Comparison of ENCODE assay signal across 8 mouse cellular contexts in genomic region chr7:5051193-5052192, GRCm38 (mm10). TPM values are rescaled to one million over a fixed set of nuclear protein-coding genes. Genes with fewer than 3 reads are reported as not detected.
DNase-seq lines count a peak whose midpoint lies in the region; ATAC-seq and TF ChIP-seq lines count a peak whose summit lies in the region.

Gene Zfp580 (plus strand): TSS chr7:5051538.

- intact Hi-C loops in heart, postnatal 10 days (cut with DNase I), result loop anchor here (2.0 to 10.0 kb wide), 2 partner anchors 55 to 367 kb away; partner anchors contain the start of genes Hspbp1 and Zfp579

- H3K27ac ChIP-seq in CH12.LX (ENCODE audit: insufficient read depth, low read depth), result peak within 1 kb of the TSS; percentile 26; the same call in 1 of the 2 replicates
- H3K27ac ChIP-seq in brown adipose tissue, adult 24 weeks (replicated peaks; ENCODE audit: low read depth, low read length), result peak within 1 kb of the TSS; percentile 26; the same call in 1 of the 2 replicates
- H3K27ac ChIP-seq in forebrain, embryonic 15.5 days (replicated peaks), result peak within 1 kb of the TSS; percentile 81
- peak within 1 kb of the TSS; percentile 84 for H3K27ac ChIP-seq in neural tube, embryonic 14.5 days (ENCODE audit: low read depth, low read length)
- no peak within 1 kb of the TSS for H3K27ac ChIP-seq in thymus, adult 2 months (ENCODE audit: control insufficient read depth, insufficient read depth, low read length)

- no peaks in the 10 kb centered on the region for H3K9me3 ChIP-seq in CH12.LX (replicated peaks; ENCODE audit: low read length)
- no peaks in the 10 kb centered on the region for H3K9me3 ChIP-seq in forebrain, embryonic 15.5 days
- no peaks in the 10 kb centered on the region for H3K9me3 ChIP-seq in neural tube, embryonic 14.5 days (ENCODE audit: control insufficient read depth, low read length)

- TF ChIP-seq RAD21 in CH12.LX (IDR thresholded peaks at IDR 0.05; ENCODE audit: low read depth, low read length), result no peak

- no peak for TF ChIP-seq EP300 in CH12.LX (IDR thresholded peaks at IDR 0.05; ENCODE audit: low read length)

- no peaks in the 10 kb centered on the region for H3K27me3 ChIP-seq in CH12.LX (replicated peaks)
- H3K27me3 ChIP-seq in forebrain, embryonic 15.5 days, result peaks cover 36% of the 10 kb centered on the region
- H3K27me3 ChIP-seq in neural tube, embryonic 14.5 days (ENCODE audit: control insufficient read depth, insufficient read depth, low read length), result peaks cover 11% of the 10 kb centered on the region
- peaks cover 37% of the 10 kb centered on the region for H3K27me3 ChIP-seq in thymus, adult 2 months (ENCODE audit: control insufficient read depth, insufficient read depth, low read length)

- H3K79me2 ChIP-seq in CH12.LX (replicated peaks; ENCODE audit: control insufficient read depth, extremely low read depth, insufficient read depth, poor library complexity, severe bottlenecking), result no peaks in the 10 kb centered on the region

- TF ChIP-seq CTCF in CH12.LX (conservative IDR thresholded peaks at IDR 0.05 in 1 of 2, IDR thresholded peaks at IDR 0.05 in 1 of 2; ENCODE audit: low read depth in 2 of 2, low read length in 2 of 2), result no peak
- TF ChIP-seq CTCF in thymus, adult 2 months (IDR thresholded peaks at IDR 0.05; ENCODE audit: borderline replicate concordance, control insufficient read depth, extremely low read depth, insufficient read depth, low read length, poor library complexity), result no peak

- ATAC-seq in forebrain, embryonic 15.5 days (replicated peaks), result peak; percentile 82
- peak; percentile 79 for ATAC-seq in neural tube, embryonic 14.5 days (ENCODE audit: low read depth)

- H3K36me3 ChIP-seq in CH12.LX (replicated peaks in 1 of 2; ENCODE audit: control insufficient read depth in 1 of 2, insufficient read depth in 1 of 2, low read length in 1 of 2), result peaks cover 0 to 11% of the 10 kb centered on the region in 2 experiments
- no peaks in the 10 kb centered on the region for H3K36me3 ChIP-seq in forebrain, embryonic 15.5 days
- no peaks in the 10 kb centered on the region; the same call in 1 of the 2 replicates for H3K36me3 ChIP-seq in neural tube, embryonic 14.5 days (ENCODE audit: control insufficient read depth, insufficient read depth, low read length)
- no peaks in the 10 kb centered on the region for H3K36me3 ChIP-seq in thymus, adult 2 months (ENCODE audit: control insufficient read depth, insufficient read depth, low read length)

- WGBS in forebrain, embryonic 15.5 days, result 1% methylated on average over 64 of the region's 65 CpGs
- under 1% methylated on average over 65 of the region's 65 CpGs for WGBS in neural tube, embryonic 14.5 days
- WGBS in thymus, adult 2 months, result 2% methylated on average over 65 of the region's 65 CpGs

- DNase-seq in CH12.LX (ENCODE audit: extremely low read depth), result peak; percentile 72
- DNase-seq in heart, postnatal 10 days, result peak; percentile 83 to 87
- DNase-seq in kidney, postnatal 4 days, result peak; percentile 86 to 91
- peak; percentile 60 to 69 for DNase-seq in lung, adult 18-20 months
- peak; percentile 51 for DNase-seq in thymus, adult 2 months

- peaks cover 7 to 23% of the 10 kb centered on the region in 2 experiments for H3K4me1 ChIP-seq in CH12.LX (ENCODE audit: control insufficient read depth in 1 of 2, insufficient read depth in 2 of 2)
- no peaks in the 10 kb centered on the region; the same call in 1 of the 2 replicates for H3K4me1 ChIP-seq in brown adipose tissue, adult 24 weeks (ENCODE audit: control insufficient read depth, insufficient read depth, insufficient read length, low read length)
- peaks cover 46% of the 10 kb centered on the region for H3K4me1 ChIP-seq in forebrain, embryonic 15.5 days
- H3K4me1 ChIP-seq in neural tube, embryonic 14.5 days (ENCODE audit: control insufficient read depth, insufficient read depth, low read length), result peaks cover 27% of the 10 kb centered on the region
- H3K4me1 ChIP-seq in thymus, adult 2 months (replicated peaks; ENCODE audit: control insufficient read depth, insufficient read depth, low read length), result peaks cover 25% of the 10 kb centered on the region

- H3K4me2 ChIP-seq in CH12.LX (ENCODE audit: insufficient read depth, low read depth, poor library complexity, severe bottlenecking), result peak within 1 kb of the TSS; percentile 95
- peak within 1 kb of the TSS; percentile 84 for H3K4me2 ChIP-seq in forebrain, embryonic 15.5 days (replicated peaks)
- H3K4me2 ChIP-seq in neural tube, embryonic 14.5 days (ENCODE audit: low read depth, low read length), result peak within 1 kb of the TSS; percentile 89

- peak within 1 kb of the TSS; percentile 90 for H3K9ac ChIP-seq in CH12.LX (ENCODE audit: insufficient read depth, low read depth)
- peak within 1 kb of the TSS; percentile 83 for H3K9ac ChIP-seq in forebrain, embryonic 15.5 days (replicated peaks)
- H3K9ac ChIP-seq in neural tube, embryonic 14.5 days (replicated peaks; ENCODE audit: low read depth, low read length), result peak within 1 kb of the TSS; percentile 76

- peak; percentile 60; the same call in 1 of the 2 replicates for TF ChIP-seq POLR2A in CH12.LX (IDR thresholded peaks at IDR 0.05; ENCODE audit: low read depth, low read length)
- TF ChIP-seq POLR2A in thymus, adult 2 months (IDR thresholded peaks at IDR 0.05; ENCODE audit: control insufficient read depth, extremely low read depth, insufficient read depth, low read length, poor library complexity), result no peak

- in situ Hi-C loops in CH12.LX (cut with MboI; ENCODE audit: low pct_ligation_motif_present, low pct_unique_long_range_greater_than_20kb, low sequenced_read_pairs), result loop anchor here (5.0 kb wide), 1 partner anchor 109 kb away; no protein-coding TSS in a partner anchor

- peak within 1 kb of the TSS; percentile 70 to 72 (median 71) for H3K4me3 ChIP-seq in CH12.LX (replicated peaks in 1 of 3; ENCODE audit: low read depth in 2 of 3, low read length in 2 of 3, poor library complexity in 1 of 3)
- H3K4me3 ChIP-seq in brown adipose tissue, adult 24 weeks (ENCODE audit: insufficient read depth, low read depth, low read length), result peak within 1 kb of the TSS; percentile 65
- H3K4me3 ChIP-seq in forebrain, embryonic 15.5 days, result peak within 1 kb of the TSS; percentile 73
- peak within 1 kb of the TSS; percentile 65 for H3K4me3 ChIP-seq in neural tube, embryonic 14.5 days (ENCODE audit: low read depth, low read length)
- peak within 1 kb of the TSS; percentile 70 for H3K4me3 ChIP-seq in thymus, adult 2 months (ENCODE audit: control insufficient read depth, insufficient read depth, low read length)

- dilution Hi-C loops in CH12.LX (cut with MboI; ENCODE audit: extremely low pct_ligation_motif_present, extremely low pct_unique_long_range_greater_than_20kb, low sequenced_read_pairs), result no loop called here

TF ChIP-seq in CH12.LX, 34 proteins besides CTCF, POLR2A, EP300 and RAD21 (continues in another document):
- TF ChIP-seq BHLHE40 (IDR thresholded peaks at IDR 0.05; ENCODE audit: low read depth, low read length) (peak; percentile 5; the same call in 1 of the 2 replicates), MAFK (IDR thresholded peaks at IDR 0.05; ENCODE audit: insufficient replicate concordance, low read length) (no peak), MAX (IDR thresholded peaks at IDR 0.05; ENCODE audit: low read length) (peak; percentile 48; the same call in 1 of the 2 replicates), SMC3 (IDR thresholded peaks at IDR 0.05; ENCODE audit: low read depth, low read length) (peak; percentile 2), POLR2AphosphoS2 (IDR thresholded peaks at IDR 0.05; ENCODE audit: low read depth, low read length) (no peak), MXI1 (IDR thresholded peaks at IDR 0.05; ENCODE audit: low read depth, low read length) (peak; percentile 79), JUND (conservative IDR thresholded peaks at IDR 0.05; ENCODE audit: low read depth, low read length) (no peak), JUN (IDR thresholded peaks at IDR 0.05; ENCODE audit: insufficient read depth, low read depth, low read length) (no peak), MYC (IDR thresholded peaks at IDR 0.05; ENCODE audit: low read depth, low read length) (0 out of 2 replicates have a peak, but pooled peaks have one; percentile 58), NELFE (IDR thresholded peaks at IDR 0.05; ENCODE audit: low read depth, low read length) (peak; percentile 66), ZMIZ1 (IDR thresholded peaks at IDR 0.05; ENCODE audit: low read depth, low read length) (no peak; the same call in none of the 2 replicates), MAZ (IDR thresholded peaks at IDR 0.05; ENCODE audit: low read depth, low read length) (peak; percentile 72; the same call in 1 of the 2 replicates), ZKSCAN1 (IDR thresholded peaks at IDR 0.05; ENCODE audit: borderline replicate concordance, low read depth, low read length) (no peak), ZNF384 (IDR thresholded peaks at IDR 0.05; ENCODE audit: low read depth, low read length) (no peak), TCF12 (IDR thresholded peaks at IDR 0.05; ENCODE audit: low read depth, low read length) (peak; percentile 77), CHD2 (IDR thresholded peaks at IDR 0.05; ENCODE audit: low read length) (0 out of 2 replicates have a peak, but pooled peaks have one; percentile 62), ELF1 (IDR thresholded peaks at IDR 0.05; ENCODE audit: low read depth, low read length) (peak; percentile 60; the same call in 1 of the 2 replicates), E2F4 (IDR thresholded peaks at IDR 0.05; ENCODE audit: insufficient replicate concordance, low read depth, low read length) (no peak), SIN3A (IDR thresholded peaks at IDR 0.05; ENCODE audit: low read length) (peak; percentile 69; the same call in 1 of the 2 replicates), KAT2A (IDR thresholded peaks at IDR 0.05; ENCODE audit: insufficient replicate concordance, low read length) (peak; percentile 56; the same call in 1 of the 2 replicates), ETS1 (conservative IDR thresholded peaks at IDR 0.05; ENCODE audit: low read depth, low read length) (peak; percentile 39; the same call in 1 of the 2 replicates), GABPA (IDR thresholded peaks at IDR 0.05; ENCODE audit: insufficient replicate concordance, low read depth, low read length) (no peak), CHD1 (IDR thresholded peaks at IDR 0.05; ENCODE audit: low read depth, low read length) (peak; percentile 83; the same call in 1 of the 2 replicates)

RNA-seq across cellular contexts. Expression of gene Zfp580, which starts in this region (rescaled TPM):
- total RNA-seq in CH12.LX (2012; rRNA removed) (1.6 and 2.6 TPM in 2 replicates), CH12.LX (2014; rRNA removed) (1.2 TPM in 2 replicates)
- 9.4 and 15.6 TPM in 2 replicates for polyA plus RNA-seq in CH12.LX (2012; ENCODE audit: insufficient read length, low read depth)
- polyA plus RNA-seq in brown adipose tissue, adult 24 weeks (2012; ENCODE audit: insufficient read depth, insufficient read length, missing spikeins), result 4.4 and 5.6 TPM in 2 replicates
- polyA plus RNA-seq in forebrain, embryonic 15.5 days (2015; fragmentation: Nextera tagmentation; extraction: Ambion mirVana), result 53.0 and 54.1 TPM in 2 replicates
- total RNA-seq in heart, postnatal 10 days (2021), result 10 to 100 TPM; 10.6 to 12.6 TPM
- polyA plus RNA-seq in neural tube, embryonic 14.5 days (2014; fragmentation: Nextera tagmentation; extraction: Ambion mirVana), result 102 and 111 TPM in 2 replicates
- polyA plus RNA-seq in thymus, adult 2 months (2012; rRNA removed), result 29.9 and 42.3 TPM in 2 replicates
